Mouse (Mus musculus) stomach, postnatal 0 days (tissue): ENCODE measurements around the gene Arrdc2. TPM values are rescaled to one million over a fixed set of nuclear protein-coding genes. Genes with fewer than 3 reads are reported as not detected.

Experiments used
- ATAC-seq: fragments of 200-750 bp; cut with Nextera tagmentation; 2 replicates; pipeline ENCODE4 v1.8.0; 2017; ENCODE audit not compliant: low FRiP score, low TSS enrichment
- DNase-seq: peaks from one replicate; pipeline ENCODE4 v3.0.0-alpha.2; 2016; ENCODE audit warnings: low spot score
- H3K27ac ChIP-seq: fragments of 300-500 bp; sonication (generic); replicated peaks from 2 replicates; pipeline ENCODE4 v1.5.1; 2014; ENCODE audit warnings: mild to moderate bottlenecking, control low read depth
- H3K27me3 ChIP-seq: fragments of 300-500 bp; sonication (generic); 2 replicates; pipeline ENCODE4 v1.6.1; 2014; ENCODE audit warnings: low read length; ENCODE audit not compliant: control insufficient read depth, insufficient read depth
- H3K36me3 ChIP-seq: fragments of 300-500 bp; sonication (generic); 2 replicates; pipeline ENCODE4 v1.6.1; 2014; ENCODE audit warnings: low read length, mixed read lengths; ENCODE audit not compliant: control insufficient read depth, insufficient read depth
- H3K4me1 ChIP-seq: fragments of 300-500 bp; sonication (generic); replicated peaks from 2 replicates; pipeline ENCODE4 v1.6.1; 2014; ENCODE audit warnings: antibody characterized with exemption; ENCODE audit not compliant: control insufficient read depth, insufficient read depth
- H3K4me2 ChIP-seq: fragments of 300-500 bp; sonication (generic); replicated peaks from 2 replicates; pipeline ENCODE4 v1.6.1; 2014; ENCODE audit warnings: low read depth, mild to moderate bottlenecking, control low read depth, moderate library complexity
- H3K4me3 ChIP-seq: fragments of 300-500 bp; sonication (generic); 2 replicates; pipeline ENCODE4 v1.5.1; 2014; ENCODE audit warnings: low read depth, low read length, control low read depth
- H3K9ac ChIP-seq: fragments of 300-500 bp; sonication (generic); 2 replicates; pipeline ENCODE4 v1.6.1; 2014; ENCODE audit warnings: mild to moderate bottlenecking, low read length, control low read depth, mixed read lengths
- H3K9me3 ChIP-seq: fragments of 300-500 bp; sonication (generic); 2 replicates; pipeline ENCODE4 v1.6.1; 2016; ENCODE audit warnings: low read length; ENCODE audit not compliant: control insufficient read depth
- CTCF ChIP-seq: IDR thresholded peaks from 2 replicates; pipeline ENCODE4 v1.5.1; 2016; ENCODE audit warnings: antibody characterized with exemption, low read depth, mild to moderate bottlenecking, moderate library complexity
- EP300 ChIP-seq: optimal IDR thresholded peaks from 2 replicates; pipeline ENCODE3; 2016; ENCODE audit warnings: antibody characterized with exemption
- WGBS: fragments of 180-500 bp; shearing (Covaris S2); extraction: QIAGEN DNeasy Blood & Tissue Kit; methylation state at CpG from one replicate; pipeline ENCODE4 v1.1.7; 2014; 5-methylcytosine and 5-hydroxymethylcytosine counted together
- polyA plus RNA-seq: library from polyadenylated mRNA; unstranded; fragments of >200 nt; fragmentation: Nextera tagmentation; extraction: Ambion mirVana; gene quantifications from 2 replicates; pipeline ENCODE4 v1.2.1, GENCODE M21; 2015

Gene Arrdc2
- polyA plus RNA-seq, 1 experiment from 2014 or later = 6.8 TPM

GRCm38 (mm10) chr8:70880126-70880525 is 40.6 kb upstream of the Arrdc2 start:
- Histone ChIP-seq H3K4me2 (no peak overlapping the region), H3K9ac (no peak overlapping the region), H3K4me3 (no peak overlapping the region), H3K4me1 (no peaks in the 10 kb centered on the region), H3K27ac (peak overlapping the region; percentile 67), H3K36me3 (no peaks in the 10 kb centered on the region), H3K27me3 (no peaks in the 10 kb centered on the region), H3K9me3 (no peaks in the 10 kb centered on the region)
- 9% methylated on average over 4 of the region's 4 CpGs for WGBS
- peak; percentile 52 for DNase-seq
- ATAC-seq = peak; percentile 21
- TF ChIP-seq CTCF (peak; percentile 33), EP300 (no peak)

- no peak for DNase-seq
- Histone ChIP-seq H3K4me2 (no peak overlapping the region), H3K9me3 (no peaks in the 10 kb centered on the region), H3K4me3 (no peak overlapping the region), H3K9ac (no peak overlapping the region), H3K36me3 (no peaks in the 10 kb centered on the region), H3K27me3 (no peaks in the 10 kb centered on the region), H3K27ac (no peak overlapping the region), H3K4me1 (no peaks in the 10 kb centered on the region)
- TF ChIP-seq EP300 (no peak), CTCF (no peak)
- no peak for ATAC-seq
- 66% methylated on average over 4 of the region's 4 CpGs for WGBS
Observed at GRCm38 (mm10) chr8:70879500-70879899, 40.0 kb upstream of the Arrdc2 start.

GRCm38 (mm10) chr8:70878178-70878577 is 38.7 kb upstream of the Arrdc2 start:
- Histone ChIP-seq H3K27me3 (no peaks in the 10 kb centered on the region), H3K4me1 (no peaks in the 10 kb centered on the region), H3K27ac (no peak overlapping the region), H3K4me3 (no peak overlapping the region), H3K36me3 (no peaks in the 10 kb centered on the region), H3K9me3 (no peaks in the 10 kb centered on the region), H3K4me2 (no peak overlapping the region), H3K9ac (no peak overlapping the region)
- DNase-seq (peak; percentile 70), ATAC-seq (peak; percentile 43; the same call in 1 of the 2 replicates)
- WGBS = 11% methylated on average over 2 of the region's 2 CpGs
- TF ChIP-seq CTCF (no peak), EP300 (no peak)

- Histone ChIP-seq H3K4me2 (no peak overlapping the region), H3K27me3 (no peaks in the 10 kb centered on the region), H3K36me3 (no peaks in the 10 kb centered on the region), H3K9me3 (no peaks in the 10 kb centered on the region), H3K4me1 (no peaks in the 10 kb centered on the region), H3K27ac (no peak overlapping the region), H3K4me3 (no peak overlapping the region), H3K9ac (no peak overlapping the region)
- WGBS = 31% methylated on average over 4 of the region's 4 CpGs
- TF ChIP-seq EP300 = no peak
- TF ChIP-seq CTCF = no peak
- DNase-seq (no peak), ATAC-seq (no peak)
Observed at GRCm38 (mm10) chr8:70876382-70876781, 36.9 kb upstream of the Arrdc2 start.

- no peaks in the 10 kb centered on the region for H3K4me1 ChIP-seq
- H3K27me3 ChIP-seq = no peaks in the 10 kb centered on the region
- H3K4me2 ChIP-seq = no peak overlapping the region
- H3K9me3 ChIP-seq = no peaks in the 10 kb centered on the region
- no peak overlapping the region for H3K4me3 ChIP-seq
- DNase-seq (no peak), ATAC-seq (no peak)
- H3K36me3 ChIP-seq = no peaks in the 10 kb centered on the region
- TF ChIP-seq CTCF (no peak), EP300 (no peak)
- no peak overlapping the region for H3K9ac ChIP-seq
- no peak overlapping the region for H3K27ac ChIP-seq
- WGBS = 91% methylated on average over 13 of the region's 13 CpGs
Observed at GRCm38 (mm10) chr8:70874441-70874840, 34.9 kb upstream of the Arrdc2 start.

GRCm38 (mm10) chr8:70873364-70873985 is 34.0 kb upstream of the Arrdc2 start, which contains the start of gene Ccdc124:
Gene Ccdc124, minus strand, starts transcription at chr8:70873935.
- Histone ChIP-seq H3K27ac (peak within 1 kb of the TSS; percentile 81), H3K4me2 (peak within 1 kb of the TSS; percentile 91), H3K9me3 (no peaks in the 10 kb centered on the region), H3K4me1 (no peaks in the 10 kb centered on the region), H3K4me3 (peak within 1 kb of the TSS; percentile 82), H3K27me3 (no peaks in the 10 kb centered on the region), H3K36me3 (no peaks in the 10 kb centered on the region), H3K9ac (peak within 1 kb of the TSS; percentile 84)
- WGBS = under 1% methylated on average over 45 of the region's 46 CpGs
- TF ChIP-seq EP300 = no peak
- peak; percentile 98 for TF ChIP-seq CTCF
- ATAC-seq (peak; percentile 89), DNase-seq (peak; percentile 95)
